Mouse (Mus musculus) brain, embryonic 14.5 days (tissue): ENCODE measurements around the gene Pomgnt1.

Source experiments
- CTCF ChIP-seq: fragments of 200-500 bp; IDR thresholded peaks from 2 replicates; pipeline ENCODE4 v1.5.1; 2012; ENCODE audit warnings: inconsistent platforms, mild to moderate bottlenecking, moderate library complexity, borderline replicate concordance; ENCODE audit not compliant: insufficient read depth, insufficient read length; ENCODE audit errors: extremely low read depth
- POLR2A ChIP-seq: fragments of 200-500 bp; IDR thresholded peaks from 2 replicates; pipeline ENCODE4 v1.6.1; 2012; ENCODE audit warnings: mild to moderate bottlenecking, inconsistent platforms, borderline replicate concordance; ENCODE audit not compliant: poor library complexity, insufficient read depth, insufficient read length, severe bottlenecking; ENCODE audit errors: extremely low read depth

DNA sequence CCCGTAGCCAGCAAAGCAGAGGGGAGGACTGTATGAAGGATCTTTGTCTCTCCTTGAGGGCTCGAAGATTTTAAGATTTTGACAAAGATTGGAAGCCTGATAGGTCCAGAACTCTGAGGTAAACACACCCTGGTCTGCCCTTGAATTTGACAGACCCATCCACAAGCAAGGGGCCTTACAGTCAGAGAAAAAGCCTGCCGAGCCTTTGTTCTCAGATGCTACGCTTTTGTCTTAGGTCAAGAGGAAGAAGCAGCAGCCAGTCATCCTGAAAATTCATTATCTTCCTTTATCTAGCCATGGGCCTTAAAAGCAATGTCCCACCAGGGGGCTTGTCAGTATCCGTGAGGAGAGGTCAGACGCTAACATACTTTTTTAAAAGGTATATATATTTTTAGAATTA is 4.3 kb downstream of the Pomgnt1 start:
- TF ChIP-seq POLR2A: no peak
- TF ChIP-seq CTCF: no peak
